Mouse (Mus musculus) ES-E14 (cell line): ENCODE data around the gene Bcat1. TPM values are rescaled to one million over a fixed set of nuclear protein-coding genes. Genes with fewer than 3 reads are reported as not detected.
A peak's percentile ranks its signal among the peaks of the same experiment; 100 is the strongest.

Source experiments
- DNase-seq: peaks from one replicate; pipeline ENCODE4 v3.0.0-alpha.2; 2013; ENCODE audit warnings: low read depth, low spot score
- H3K27ac ChIP-seq: 2 replicates; pipeline ENCODE4 v1.5.1; 2012; ENCODE audit warnings: low read depth, mild to moderate bottlenecking, low read length, moderate library complexity, mixed read lengths; ENCODE audit not compliant: poor library complexity, insufficient read depth, severe bottlenecking
- H3K36me3 ChIP-seq: 2 replicates; pipeline ENCODE4 v1.6.1; 2012; ENCODE audit warnings: mild to moderate bottlenecking, low read length, moderate library complexity, mixed read lengths; ENCODE audit not compliant: control insufficient read depth, poor library complexity, insufficient read depth, severe bottlenecking
- H3K4me1 ChIP-seq, 2 experiments: fragments of 150-350 bp in 1 of 2; sonication (generic) in 1 of 2; 2 replicates each; pipeline ENCODE4 v1.6.1; 2012; ENCODE audit warnings: low read length in 2 of 2, mild to moderate bottlenecking in 1 of 2, mixed read lengths in 1 of 2; ENCODE audit not compliant: control insufficient read depth in 2 of 2, insufficient read depth in 2 of 2, poor library complexity in 1 of 2
- H3K4me3 ChIP-seq, 2 experiments: fragments of 150-350 bp in 1 of 2; sonication (generic) in 1 of 2; 2 replicates each; pipeline ENCODE4 v1.5.1; 2012; ENCODE audit warnings: low read length in 2 of 2, low read depth in 1 of 2, mild to moderate bottlenecking in 1 of 2, mixed read lengths in 1 of 2; ENCODE audit not compliant: insufficient read depth in 1 of 2, poor library complexity in 1 of 2, severe bottlenecking in 1 of 2
- H3K9ac ChIP-seq: 2 replicates; pipeline ENCODE4 v1.6.1; 2012; ENCODE audit warnings: low read depth, mild to moderate bottlenecking, low read length, mixed read lengths; ENCODE audit not compliant: poor library complexity, insufficient read depth, severe bottlenecking
- H3K9me3 ChIP-seq: fragments of 150-350 bp; sonication (generic); 2 replicates; pipeline ENCODE4 v1.6.1; 2012; ENCODE audit warnings: low read depth, mild to moderate bottlenecking, low read length; ENCODE audit not compliant: control insufficient read depth, insufficient read depth
- CHD2 ChIP-seq: IDR thresholded peaks from 2 replicates; pipeline ENCODE4 v1.6.1; 2014; ENCODE audit warnings: mild to moderate bottlenecking, low read depth, low read length, inconsistent platforms
- HCFC1 ChIP-seq: IDR thresholded peaks from 2 replicates; pipeline ENCODE4 v1.6.1; 2012; ENCODE audit warnings: low read length, inconsistent platforms, borderline replicate concordance; ENCODE audit not compliant: insufficient read depth
- MAFK ChIP-seq: IDR thresholded peaks from 2 replicates; pipeline ENCODE4 v1.6.1; 2014; ENCODE audit warnings: mild to moderate bottlenecking, low read depth, low read length, inconsistent platforms; ENCODE audit not compliant: insufficient read depth
- ZC3H11A ChIP-seq: IDR thresholded peaks from 2 replicates; pipeline ENCODE4 v1.6.1; 2012; ENCODE audit warnings: low read depth, mild to moderate bottlenecking, inconsistent platforms, low read length, borderline replicate concordance
- ZNF384 ChIP-seq: IDR thresholded peaks from 2 replicates; pipeline ENCODE4 v1.6.1; 2012; ENCODE audit warnings: low read depth, low read length, inconsistent platforms
- in situ Hi-C, 2 experiments: fragments of 600-800 bp; cut with MboI; formaldehyde crosslinking; loops; one replicate each; pipeline ENCODE4 v1.15.1; 2025; ENCODE audit warnings: low sequenced_read_pairs in 2 of 2, inconsistent platforms in 1 of 2; ENCODE audit not compliant: unreplicated experiment in 2 of 2
- total RNA-seq: library from RNA; depleted of rRNA; stranded (reverse); fragments of 300-350 nt; gene quantifications from 2 replicates; pipeline ENCODE4 v1.2.3, GENCODE M21; 2012

Gene Bcat1
- total RNA-seq, 1 experiment: 180 TPM

DNA sequence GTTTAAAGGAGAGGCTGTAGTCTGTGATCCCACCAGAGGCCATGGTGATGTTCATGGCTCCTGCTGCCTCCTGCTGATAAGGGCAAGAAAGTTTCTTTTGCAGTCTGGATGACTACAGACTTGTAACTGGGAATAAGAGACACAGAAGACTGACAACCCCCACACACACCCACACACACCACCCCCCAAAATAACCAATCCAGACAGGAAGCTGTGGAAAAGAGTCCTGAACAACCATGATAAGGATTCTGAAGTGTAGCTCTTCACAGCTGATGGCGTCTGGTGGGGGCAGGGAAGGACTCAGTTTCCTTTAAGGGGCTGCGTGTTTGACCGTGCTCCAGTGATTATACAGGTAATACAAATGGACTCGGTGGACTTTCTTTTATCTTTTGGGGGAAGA, 13.4 kb upstream of the Bcat1 start:
- Histone ChIP-seq H3K36me3 (no peaks in the 10 kb centered on the region), H3K9ac (no peak overlapping the region), H3K27ac (no peak overlapping the region), H3K9me3 (no peaks in the 10 kb centered on the region), H3K4me1 (peaks cover 9 to 33% of the 10 kb centered on the region in 2 experiments), H3K4me3 (no peak overlapping the region)
- TF ChIP-seq MAFK (no peak), HCFC1 (no peak), ZC3H11A (no peak), ZNF384 (no peak), CHD2 (no peak)
- DNase-seq: no peak
- in situ Hi-C loops: no loop called here

GRCm38 (mm10) chr6:145088451-145089113, 12.6 kb upstream of the Bcat1 start:
- no peaks in the 10 kb centered on the region for H3K9me3 ChIP-seq
- peaks cover 6 to 30% of the 10 kb centered on the region in 2 experiments for H3K4me1 ChIP-seq
- no peak for DNase-seq
- no peak overlapping the region for H3K4me3 ChIP-seq
- H3K27ac ChIP-seq: no peak overlapping the region
- no peaks in the 10 kb centered on the region for H3K36me3 ChIP-seq
- no peak overlapping the region for H3K9ac ChIP-seq
- no peak for TF ChIP-seq ZC3H11A
- TF ChIP-seq CHD2: no peak
- no peak for TF ChIP-seq HCFC1
- TF ChIP-seq ZNF384: no peak
- in situ Hi-C loops: no loop called here

DNA sequence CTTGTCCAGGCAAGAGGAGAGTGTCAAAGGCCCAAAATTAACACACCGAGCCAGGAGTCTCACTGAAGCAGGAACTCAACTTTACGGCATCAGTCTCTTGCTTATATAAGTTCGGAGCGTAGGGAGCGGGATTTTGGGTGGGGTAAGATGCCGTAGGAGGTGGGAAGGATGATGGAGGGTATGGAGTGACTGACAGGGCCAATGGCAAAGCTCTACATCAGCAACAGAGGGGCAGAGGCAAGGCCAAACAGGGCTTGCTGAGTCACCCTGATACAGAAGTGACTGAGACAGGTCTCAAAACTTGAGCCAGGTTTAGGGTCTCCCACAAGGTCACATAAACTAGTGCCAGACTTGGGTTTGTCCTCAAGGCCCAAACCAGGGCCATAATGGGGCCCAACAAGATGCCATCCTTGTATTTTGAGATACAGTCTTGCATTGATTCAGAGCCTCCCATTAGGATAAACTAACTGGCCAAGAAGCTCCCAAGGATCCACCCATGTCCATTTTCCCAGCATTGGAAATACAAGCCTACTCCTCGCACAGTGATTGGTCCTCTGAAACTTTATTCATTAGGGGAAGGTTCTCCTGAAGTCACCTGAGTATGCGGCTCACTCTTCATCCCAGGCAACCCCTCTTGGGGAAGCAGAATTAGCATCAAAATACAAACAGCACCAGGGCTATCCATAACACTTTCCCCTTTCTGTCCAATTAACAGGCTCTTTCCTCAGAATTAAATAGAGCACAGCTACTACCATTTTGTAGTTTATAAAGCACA, 8.5 kb upstream of the Bcat1 start:
- Histone ChIP-seq H3K9ac (no peak overlapping the region), H3K4me3 (no peak overlapping the region), H3K9me3 (no peaks in the 10 kb centered on the region), H3K4me1 (peaks cover 4 to 11% of the 10 kb centered on the region in 2 experiments; a peak in 3 of 4 replicates), H3K27ac (peak overlapping the region; percentile 33; the same call in 1 of the 2 replicates), H3K36me3 (no peaks in the 10 kb centered on the region)
- TF ChIP-seq HCFC1 (no peak), MAFK (peak; percentile 50; the same call in 1 of the 2 replicates), CHD2 (no peak)
- in situ Hi-C loops: no loop called here
- no peak for DNase-seq

GRCm38 (mm10) chr6:145081721-145082120, 5.7 kb upstream of the Bcat1 start:
- no peak for DNase-seq
- Histone ChIP-seq H3K9ac (no peak overlapping the region), H3K4me1 (peaks cover 8% of the 10 kb centered on the region in 2 experiments; a peak in 3 of 4 replicates), H3K4me3 (no peak overlapping the region), H3K27ac (no peak overlapping the region; the same call in 1 of the 2 replicates), H3K9me3 (no peaks in the 10 kb centered on the region), H3K36me3 (no peaks in the 10 kb centered on the region)
- TF ChIP-seq HCFC1 (no peak), ZNF384 (no peak), ZC3H11A (no peak), MAFK (no peak), CHD2 (no peak)
- in situ Hi-C loops: no loop called here
